Mouse (Mus musculus) heart, postnatal 0 days (tissue): ENCODE data around the gene Crybg1. TPM values are rescaled to one million over a fixed set of nuclear protein-coding genes. Genes with fewer than 3 reads are reported as not detected.

Experiments
- ATAC-seq: fragments of 200-750 bp; cut with Nextera tagmentation; 2 replicates; pipeline ENCODE4 v1.8.0; 2017; ENCODE audit warnings: low read depth, moderate number of reproducible peaks, moderate library complexity; ENCODE audit not compliant: insufficient read depth
- DNase-seq: peaks from one replicate; pipeline ENCODE4 v3.0.0-alpha.2; 2016; ENCODE audit warnings: low spot score
- H3K27ac ChIP-seq: fragments of 300-500 bp; sonication (generic); 2 replicates; pipeline ENCODE4 v1.5.1; 2014; ENCODE audit warnings: low read depth, mild to moderate bottlenecking
- H3K27me3 ChIP-seq: fragments of 300-500 bp; sonication (generic); 2 replicates; pipeline ENCODE4 v1.6.1; 2014; ENCODE audit warnings: low read length, mixed read lengths; ENCODE audit not compliant: control insufficient read depth, insufficient read depth
- H3K36me3 ChIP-seq: fragments of 300-500 bp; sonication (generic); replicated peaks from 2 replicates; pipeline ENCODE4 v1.6.1; 2014; ENCODE audit warnings: low read length, mixed read lengths; ENCODE audit not compliant: control insufficient read depth, insufficient read depth
- H3K4me1 ChIP-seq: fragments of 300-500 bp; sonication (generic); 2 replicates; pipeline ENCODE4 v1.6.1; 2014; ENCODE audit warnings: antibody characterized with exemption; ENCODE audit not compliant: control insufficient read depth, insufficient read depth
- H3K4me2 ChIP-seq: fragments of 300-500 bp; sonication (generic); 2 replicates; pipeline ENCODE4 v1.6.1; 2014; ENCODE audit warnings: low read depth, mild to moderate bottlenecking, low read length, moderate library complexity
- H3K4me3 ChIP-seq: fragments of 300-500 bp; sonication (generic); 2 replicates; pipeline ENCODE4 v1.5.1; 2014; ENCODE audit warnings: low read depth, low read length
- H3K9ac ChIP-seq: fragments of 300-500 bp; sonication (generic); replicated peaks from 2 replicates; pipeline ENCODE4 v1.6.1; 2014; ENCODE audit warnings: low read depth, low read length, mixed read lengths
- H3K9me3 ChIP-seq: fragments of 300-500 bp; sonication (generic); replicated peaks from 2 replicates; pipeline ENCODE4 v1.6.1; 2016; ENCODE audit warnings: low read length; ENCODE audit not compliant: control insufficient read depth
- CTCF ChIP-seq: IDR thresholded peaks from 2 replicates; pipeline ENCODE4 v1.5.1; 2016; ENCODE audit warnings: antibody characterized with exemption, control low read depth, low read depth
- EP300 ChIP-seq: IDR thresholded peaks from 2 replicates; pipeline ENCODE4 v1.6.1; 2016; ENCODE audit warnings: antibody characterized with exemption, low read depth
- WGBS: fragments of 180-500 bp; shearing (Covaris S2); extraction: QIAGEN DNeasy Blood & Tissue Kit; methylation state at CpG from one replicate; pipeline ENCODE4 v1.1.7; 2014; 5-methylcytosine and 5-hydroxymethylcytosine counted together
- polyA plus RNA-seq: library from polyadenylated mRNA; unstranded; fragments of >200 nt; fragmentation: Nextera tagmentation; extraction: Ambion mirVana; gene quantifications from 2 replicates; pipeline ENCODE4 v1.2.1, GENCODE M21; 2015
- total RNA-seq: library from RNA; depleted of rRNA; stranded (reverse); fragments of >200 nt; gene quantifications from 2 replicates; pipeline ENCODE4 v1.2.3, GENCODE M21; 2014; ENCODE audit warnings: low replicate concordance

Gene Crybg1
- total and polyA plus RNA-seq, 2 experiments from 2014 or later = 0.15 to 2.0 TPM

DNA sequence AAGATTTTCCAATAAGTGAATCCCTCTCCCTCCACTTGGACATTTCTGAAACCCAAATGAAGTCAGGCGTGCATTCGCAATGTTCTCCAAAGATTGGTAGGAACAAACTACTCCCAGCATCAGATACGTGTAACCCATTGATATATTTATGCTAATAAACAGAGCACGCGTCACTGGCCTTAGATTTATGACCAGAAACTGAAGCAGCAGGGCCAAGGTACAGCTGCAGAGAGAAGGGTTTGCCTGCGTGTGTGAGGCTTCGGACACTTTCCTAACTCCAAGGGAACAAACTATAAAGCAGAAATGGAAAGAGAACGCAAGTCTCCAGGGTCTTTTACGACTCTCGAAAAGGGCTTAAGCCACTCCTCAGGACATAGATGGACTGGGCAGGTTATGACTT is 5.3 kb downstream of the Crybg1 start:
- Histone ChIP-seq H3K4me2 (no peak overlapping the region), H3K9me3 (no peaks in the 10 kb centered on the region), H3K4me3 (no peak overlapping the region), H3K4me1 (no peaks in the 10 kb centered on the region), H3K36me3 (no peaks in the 10 kb centered on the region), H3K9ac (no peak overlapping the region), H3K27ac (no peak overlapping the region), H3K27me3 (peaks cover 1% of the 10 kb centered on the region)
- no peak for TF ChIP-seq CTCF
- no peak for DNase-seq
- 90% methylated on average over 10 of the region's 10 CpGs for WGBS
- ATAC-seq = no peak

DNA sequence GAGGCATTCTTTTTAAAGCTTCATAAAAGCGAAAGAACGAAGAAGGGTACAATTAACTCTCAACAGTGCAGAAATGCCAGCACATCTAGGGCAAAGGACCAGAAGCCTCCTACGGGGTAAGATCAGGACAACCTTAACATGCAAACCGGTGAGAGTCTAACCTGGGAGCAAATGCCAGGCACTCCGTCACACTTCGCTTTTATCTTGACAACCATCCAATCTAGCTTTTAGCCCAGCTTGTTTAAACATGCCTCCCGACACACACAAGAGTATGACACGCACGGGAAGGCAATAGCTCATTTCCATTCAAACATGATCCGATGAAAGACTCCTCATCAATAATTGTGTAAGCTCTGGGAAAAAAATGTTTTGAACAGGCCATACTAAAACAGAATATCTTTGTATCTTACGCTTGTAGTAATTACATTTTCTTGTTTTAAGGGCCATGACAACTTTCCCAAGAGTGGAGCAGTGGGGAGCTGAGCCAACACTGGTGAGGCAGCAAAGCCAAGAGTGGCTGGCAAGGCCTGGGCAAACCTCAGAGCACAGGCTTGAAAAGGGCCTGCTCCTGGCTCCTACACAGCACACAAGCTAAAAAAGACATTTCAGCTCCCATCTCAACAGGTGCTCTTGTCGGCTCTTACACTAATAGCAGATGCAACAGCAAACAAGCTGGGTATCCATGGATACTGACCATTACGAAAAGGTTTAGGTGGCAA is 10.4 kb downstream of the Crybg1 start:
- Histone ChIP-seq H3K27ac (no peak overlapping the region), H3K9me3 (no peaks in the 10 kb centered on the region), H3K9ac (no peak overlapping the region), H3K4me2 (no peak overlapping the region), H3K27me3 (no peaks in the 10 kb centered on the region), H3K36me3 (no peaks in the 10 kb centered on the region), H3K4me3 (no peak overlapping the region), H3K4me1 (no peaks in the 10 kb centered on the region)
- TF ChIP-seq EP300 = no peak
- TF ChIP-seq CTCF = no peak
- 74% methylated on average over 13 of the region's 13 CpGs for WGBS
- no peak for ATAC-seq
- no peak for DNase-seq

DNA sequence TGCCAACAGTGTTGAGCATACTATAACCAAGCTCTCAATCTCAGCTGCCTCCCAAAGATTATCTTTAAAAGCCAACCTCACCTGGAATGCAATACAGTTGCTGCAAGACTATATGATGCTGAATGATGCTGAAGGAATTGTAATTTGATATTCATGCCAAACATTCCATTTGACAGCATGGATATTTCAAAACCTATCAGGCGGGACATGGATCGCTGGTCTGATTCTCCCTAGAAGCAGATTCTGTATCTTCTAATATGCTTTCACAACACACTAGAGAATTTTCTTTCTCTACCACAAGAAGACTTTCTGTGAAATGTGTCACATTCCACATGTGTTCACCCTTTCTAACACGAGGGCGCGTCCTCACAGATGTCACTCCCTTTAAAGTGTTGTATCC is 22.6 kb downstream of the Crybg1 start:
- no peaks in the 10 kb centered on the region for H3K4me1 ChIP-seq
- H3K4me2 ChIP-seq = no peak overlapping the region
- no peaks in the 10 kb centered on the region for H3K9me3 ChIP-seq
- no peak overlapping the region for H3K27ac ChIP-seq
- TF ChIP-seq EP300 = no peak
- TF ChIP-seq CTCF = no peak
- H3K36me3 ChIP-seq = no peaks in the 10 kb centered on the region
- no peak overlapping the region for H3K9ac ChIP-seq
- no peak for DNase-seq
- H3K4me3 ChIP-seq = no peak overlapping the region
- H3K27me3 ChIP-seq = no peaks in the 10 kb centered on the region
- 70% methylated on average over 5 of the region's 5 CpGs for WGBS
- no peak for ATAC-seq

DNA sequence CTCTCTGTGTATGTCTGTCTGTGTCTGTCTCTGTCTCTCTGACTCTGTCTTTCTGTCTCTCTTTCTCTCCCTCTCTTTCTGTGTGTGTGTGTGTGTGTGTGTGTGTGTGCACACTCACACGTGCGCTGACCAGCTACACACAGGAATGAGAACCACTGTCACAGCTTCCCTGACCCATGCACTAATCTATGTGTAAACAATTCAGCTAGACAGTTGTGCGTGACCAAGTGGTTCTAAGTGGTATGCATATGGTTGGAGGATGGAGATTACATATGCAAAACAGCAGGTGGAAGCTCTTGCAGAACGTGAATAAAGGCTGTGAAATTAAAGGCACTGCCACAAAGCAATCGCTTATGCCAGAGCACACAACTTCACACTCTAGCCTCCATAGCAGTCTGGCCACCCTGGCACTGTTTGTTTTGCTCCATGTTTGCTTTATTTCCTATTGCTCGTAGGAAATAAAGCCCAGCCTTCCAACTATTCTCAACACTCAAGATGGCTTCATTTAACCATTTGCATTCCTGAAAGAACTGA is 24.2 kb downstream of the Crybg1 start:
- no peak overlapping the region for H3K4me3 ChIP-seq
- H3K36me3 ChIP-seq = no peaks in the 10 kb centered on the region
- no peaks in the 10 kb centered on the region for H3K9me3 ChIP-seq
- 61% methylated on average over 6 of the region's 6 CpGs for WGBS
- H3K27ac ChIP-seq = no peak overlapping the region
- TF ChIP-seq CTCF (no peak), EP300 (no peak)
- ATAC-seq (no peak), DNase-seq (no peak)
- H3K4me2 ChIP-seq = no peak overlapping the region
- no peaks in the 10 kb centered on the region for H3K27me3 ChIP-seq
- no peak overlapping the region for H3K9ac ChIP-seq
- no peaks in the 10 kb centered on the region for H3K4me1 ChIP-seq

DNA sequence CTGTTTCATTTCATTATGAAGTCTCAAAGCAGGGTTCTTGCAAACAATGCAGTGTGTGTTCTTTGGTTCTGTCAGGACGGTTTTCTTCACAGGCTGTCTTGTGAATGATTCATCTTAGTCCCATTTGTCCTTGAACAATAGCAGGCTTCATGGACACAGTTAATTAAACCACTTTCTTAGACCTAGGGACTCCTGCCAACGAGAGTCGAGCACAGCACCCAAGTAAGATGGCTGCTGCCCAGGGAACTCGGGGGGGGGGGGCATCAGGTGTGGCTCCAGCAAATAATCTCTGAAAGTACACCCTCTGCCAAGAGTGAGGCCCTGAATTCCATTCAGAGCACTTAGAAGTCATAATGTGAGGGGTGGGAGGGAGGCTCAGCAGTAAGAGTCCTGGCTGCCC is 30.0 kb downstream of the Crybg1 start:
- Histone ChIP-seq H3K9me3 (no peaks in the 10 kb centered on the region), H3K27me3 (no peaks in the 10 kb centered on the region), H3K4me3 (no peak overlapping the region), H3K9ac (no peak overlapping the region), H3K4me1 (no peaks in the 10 kb centered on the region; the same call in 1 of the 2 replicates), H3K4me2 (no peak overlapping the region), H3K36me3 (no peaks in the 10 kb centered on the region), H3K27ac (no peak overlapping the region)
- WGBS = 41% methylated on average over 4 of the region's 4 CpGs
- DNase-seq (no peak), ATAC-seq (no peak)
- TF ChIP-seq EP300 (no peak), CTCF (no peak)

DNA sequence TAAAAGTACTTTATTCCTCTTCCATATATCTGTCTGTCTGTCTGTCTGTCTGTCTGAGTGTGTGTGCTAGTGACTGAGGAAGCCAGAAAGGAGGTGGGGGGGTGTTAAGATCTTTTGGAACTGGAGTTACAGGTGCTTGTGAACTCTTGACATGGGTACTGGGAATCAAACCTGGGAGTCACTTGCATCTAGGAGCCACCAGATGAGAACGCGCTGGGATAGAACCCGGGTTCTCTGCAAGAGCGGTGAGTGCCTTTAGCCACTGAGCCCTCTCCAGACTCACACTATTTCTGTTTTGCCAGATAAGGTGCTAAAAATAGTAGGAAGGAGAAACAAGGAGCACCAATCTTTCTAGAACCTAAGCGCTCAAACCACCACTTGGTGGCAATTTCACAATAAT is 31.9 kb downstream of the Crybg1 start:
- H3K36me3 ChIP-seq = no peaks in the 10 kb centered on the region
- TF ChIP-seq CTCF = no peak
- TF ChIP-seq EP300 = no peak
- no peaks in the 10 kb centered on the region for H3K27me3 ChIP-seq
- H3K4me3 ChIP-seq = no peak overlapping the region
- DNase-seq = no peak
- H3K4me1 ChIP-seq = no peaks in the 10 kb centered on the region; the same call in 1 of the 2 replicates
- ATAC-seq = no peak
- no peak overlapping the region for H3K4me2 ChIP-seq
- H3K9ac ChIP-seq = no peak overlapping the region
- H3K27ac ChIP-seq = no peak overlapping the region
- H3K9me3 ChIP-seq = no peaks in the 10 kb centered on the region
- WGBS = 23% methylated on average over 5 of the region's 5 CpGs
